Mouse (Mus musculus): ENCODE results near the gene Muc13. TPM values are rescaled to one million over a fixed set of nuclear protein-coding genes. Genes with fewer than 3 reads are reported as not detected.
A peak's percentile ranks its signal among the peaks of the same experiment; 100 is the strongest.

Muc13 gene
- polyA plus RNA-seq, 1 experiment from 2014 or later, result 0.07 TPM

GRCm38 (mm10) chr16:33859988-33860700 is 66.3 kb downstream of the Muc13 start:
- Histone ChIP-seq H3K27ac (peak overlapping the region; percentile 36; the same call in 1 of the 2 replicates), H3K4me3 (replicated peaks) (no peak overlapping the region)
- WGBS, result 38% methylated on average over 14 of the region's 14 CpGs

DNA sequence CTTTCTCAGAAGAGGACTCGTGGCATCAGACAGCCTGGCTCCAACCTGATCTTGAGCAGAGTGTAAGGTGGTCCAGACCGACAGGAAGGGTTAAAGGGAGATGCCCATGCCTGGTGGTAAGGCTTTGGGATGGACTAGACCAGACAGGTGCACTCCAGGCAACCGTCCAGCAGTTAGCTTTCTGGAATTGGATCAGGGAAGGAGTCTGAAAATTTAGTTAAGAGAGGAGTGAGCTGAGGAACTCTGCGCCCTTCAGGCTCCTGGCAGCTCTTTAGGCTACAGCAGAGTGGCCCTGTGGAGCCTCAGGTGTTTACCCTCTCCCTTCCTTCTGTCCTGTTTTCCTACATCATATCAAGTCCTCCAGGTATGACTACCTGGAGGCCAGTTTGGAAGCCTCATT is 68.6 kb downstream of the Muc13 start:
- WGBS, result 82% methylated on average over 4 of the region's 4 CpGs
- ATAC-seq, result no peak

More at GRCm38 (mm10) chr16:33859988-33860700, 66.3 kb downstream of the Muc13 start:
- ATAC-seq, result peak; percentile 87
- no peaks in the 10 kb centered on the region for H3K36me3 ChIP-seq
- peaks cover 10% of the 10 kb centered on the region for H3K4me1 ChIP-seq (replicated peaks)
- no peaks in the 10 kb centered on the region for H3K9me3 ChIP-seq
- no peaks in the 10 kb centered on the region for H3K27me3 ChIP-seq
- H3K4me2 ChIP-seq (replicated peaks), result peak overlapping the region; percentile 37
- H3K9ac ChIP-seq (replicated peaks), result no peak overlapping the region; the same call in 1 of the 2 replicates

GRCm38 (mm10) chr16:33863208-33863751 is 69.4 kb downstream of the Muc13 start:
- H3K36me3 ChIP-seq, result no peaks in the 10 kb centered on the region
- H3K27me3 ChIP-seq, result no peaks in the 10 kb centered on the region
- no peaks in the 10 kb centered on the region for H3K9me3 ChIP-seq
- no peak overlapping the region for H3K4me3 ChIP-seq (replicated peaks)
- H3K4me1 ChIP-seq (replicated peaks), result peaks cover 10% of the 10 kb centered on the region
- no peak overlapping the region for H3K9ac ChIP-seq (replicated peaks)
- no peak overlapping the region for H3K27ac ChIP-seq
- 79% methylated on average over 5 of the region's 5 CpGs for WGBS
- H3K4me2 ChIP-seq (replicated peaks), result no peak overlapping the region
- ATAC-seq, result no peak

More for the DNA sequence above, 68.6 kb downstream of the Muc13 start:
- Histone ChIP-seq H3K36me3 (no peaks in the 10 kb centered on the region), H3K4me1 (replicated peaks) (peaks cover 10% of the 10 kb centered on the region), H3K27me3 (no peaks in the 10 kb centered on the region), H3K27ac (no peak overlapping the region), H3K9ac (replicated peaks) (no peak overlapping the region), H3K9me3 (no peaks in the 10 kb centered on the region), H3K4me2 (replicated peaks) (no peak overlapping the region), H3K4me3 (replicated peaks) (no peak overlapping the region)

Other genes with a start within 250 kb of the Muc13 start
- 17.4 and 19.2 TPM in 2 replicates for gene Heg1, start 109.7 kb upstream of the Muc13 start, polyA plus RNA-seq (2015; fragmentation: Nextera tagmentation; extraction: Ambion mirVana)
- gene Itgb5, start 35.6 kb downstream of the Muc13 start, polyA plus RNA-seq (2015; fragmentation: Nextera tagmentation; extraction: Ambion mirVana), result 5.3 and 10.3 TPM in 2 replicates
- 28.5 and 29.3 TPM in 2 replicates for gene Umps, start 173.0 kb downstream of the Muc13 start, polyA plus RNA-seq (2015; fragmentation: Nextera tagmentation; extraction: Ambion mirVana)